Mouse (Mus musculus) spleen, adult 2 months (tissue): ENCODE measurements around the gene Prrt1. TPM values are rescaled to one million over a fixed set of nuclear protein-coding genes. Genes with fewer than 3 reads are reported as not detected.

Experiments used
- DNase-seq, 2 experiments: peaks; one replicate each; pipeline versions ENCODE4 v3.0.0 to v3.0.0-alpha.2; 2012 to 2021; ENCODE audit warnings: low spot score in 2 of 2, low read depth in 1 of 2
- H3K27ac ChIP-seq: fragments of 200-500 bp; 2 replicates; pipeline ENCODE4 v1.5.1; 2012; ENCODE audit warnings: low read length, inconsistent platforms; ENCODE audit not compliant: insufficient read depth
- H3K27me3 ChIP-seq: fragments of 200-500 bp; 2 replicates; pipeline ENCODE4 v1.6.1; 2012; ENCODE audit warnings: mild to moderate bottlenecking, moderate library complexity, low read length, inconsistent platforms; ENCODE audit not compliant: control insufficient read depth, insufficient read depth
- H3K36me3 ChIP-seq: fragments of 200-500 bp; 2 replicates; pipeline ENCODE4 v1.6.1; 2012; ENCODE audit warnings: mild to moderate bottlenecking, low read length, inconsistent platforms; ENCODE audit not compliant: control insufficient read depth, insufficient read depth
- H3K4me1 ChIP-seq: fragments of 200-500 bp; 2 replicates; pipeline ENCODE4 v1.6.1; 2011; ENCODE audit warnings: inconsistent platforms; ENCODE audit not compliant: control insufficient read depth, insufficient read depth, insufficient read length
- H3K4me3 ChIP-seq: fragments of 200-500 bp; 2 replicates; pipeline ENCODE4 v1.5.1; 2011; ENCODE audit warnings: mild to moderate bottlenecking, inconsistent platforms; ENCODE audit not compliant: insufficient read depth, insufficient read length; ENCODE audit errors: extremely low read depth
- CTCF ChIP-seq: fragments of 200-500 bp; IDR thresholded peaks from 2 replicates; pipeline ENCODE4 v1.5.1; 2011; ENCODE audit warnings: mild to moderate bottlenecking, inconsistent platforms; ENCODE audit not compliant: insufficient read depth, insufficient read length, insufficient replicate concordance; ENCODE audit errors: extremely low read depth
- POLR2A ChIP-seq: fragments of 200-500 bp; IDR thresholded peaks from 2 replicates; pipeline ENCODE4 v1.6.1; 2011; ENCODE audit warnings: low read depth, low read length, inconsistent platforms
- whole genome bisulfite sequencing: fragments of 180-500 bp; shearing (Covaris S2); methylation state at CpG from one replicate; pipeline ENCODE4 v1.1.7; 2018; 5-methylcytosine and 5-hydroxymethylcytosine counted together
- polyA plus RNA-seq: library from polyadenylated mRNA; depleted of rRNA; stranded (reverse); fragments of >200 nt; gene quantifications from 2 replicates; pipeline ENCODE4 v1.2.3, GENCODE M21; 2012

Prrt1 gene
- polyA plus RNA-seq, 1 experiment: 9.5 TPM

DNA sequence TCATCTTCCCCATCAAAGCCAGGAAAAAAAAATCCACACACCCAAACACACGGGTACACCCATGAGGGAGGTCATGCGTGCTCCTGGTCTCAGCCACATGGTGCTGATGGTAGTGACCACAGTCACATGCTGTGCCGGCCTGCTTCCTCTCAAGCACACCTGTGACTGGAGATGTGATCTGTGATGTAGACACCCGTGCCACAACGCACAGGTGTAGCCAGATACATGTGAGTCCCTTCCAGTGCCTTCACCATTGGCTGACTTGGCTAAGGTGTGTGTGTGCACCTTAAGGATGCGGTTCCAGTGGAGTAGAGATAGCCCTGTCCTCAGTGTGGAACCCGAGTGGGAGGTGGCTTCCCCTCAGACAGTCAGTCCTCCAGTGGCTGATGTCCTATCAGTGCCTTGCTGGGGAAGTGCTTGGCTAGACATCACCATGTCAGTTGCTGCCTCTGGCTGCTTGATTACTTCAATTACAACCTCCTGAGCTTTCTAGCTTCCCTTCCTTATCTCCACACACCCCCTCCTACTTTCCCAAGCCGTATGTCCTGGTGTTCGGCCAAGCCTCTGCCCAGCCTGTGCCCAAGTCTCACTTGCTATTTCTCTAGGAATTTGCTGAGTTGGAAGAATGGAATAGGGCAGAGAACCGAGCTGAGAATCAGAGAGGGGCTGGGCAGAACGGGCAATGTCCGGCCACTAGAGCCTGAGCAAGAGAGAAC lies 30.0 kb downstream of the Prrt1 start:
- 45% methylated on average over 12 of the region's 12 CpGs for WGBS
- Histone ChIP-seq H3K4me3 (no peak overlapping the region), H3K27me3 (peaks cover 3% of the 10 kb centered on the region; the same call in 1 of the 2 replicates), H3K36me3 (peaks cover 5% of the 10 kb centered on the region), H3K4me1 (no peaks in the 10 kb centered on the region; the same call in 1 of the 2 replicates), H3K27ac (no peak overlapping the region)
- no peak for DNase-seq
- no peak for TF ChIP-seq POLR2A
- TF ChIP-seq CTCF: no peak

DNA sequence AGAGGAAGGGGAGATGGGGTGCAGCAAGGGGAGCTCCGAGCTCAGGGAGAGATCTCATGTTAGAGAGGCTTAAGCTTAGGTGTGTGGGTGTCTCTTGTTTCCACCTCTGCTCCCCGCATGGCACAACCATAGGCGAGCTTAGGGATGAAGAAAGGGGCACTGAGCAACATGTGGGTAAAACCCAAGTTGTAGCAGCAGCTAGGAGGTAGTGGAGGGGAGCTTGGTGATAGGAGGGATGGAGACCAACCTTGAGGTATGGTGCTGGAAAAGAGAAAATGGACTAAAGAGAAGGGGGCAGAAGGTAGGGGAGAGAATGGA lies 30.5 kb downstream of the Prrt1 start:
- no peak overlapping the region for H3K27ac ChIP-seq
- peaks cover 3% of the 10 kb centered on the region; the same call in 1 of the 2 replicates for H3K27me3 ChIP-seq
- 56% methylated on average over 3 of the region's 3 CpGs for WGBS
- H3K4me1 ChIP-seq: no peaks in the 10 kb centered on the region; the same call in 1 of the 2 replicates
- DNase-seq: no peak
- H3K4me3 ChIP-seq: no peak overlapping the region
- TF ChIP-seq POLR2A (no peak), CTCF (no peak)
- peaks cover 2% of the 10 kb centered on the region for H3K36me3 ChIP-seq

- TF ChIP-seq CTCF (no peak), POLR2A (no peak)
- H3K27ac ChIP-seq: peak overlapping the region; percentile 27; the same call in 1 of the 2 replicates
- 37% methylated on average over 10 of the region's 11 CpGs for WGBS
- H3K36me3 ChIP-seq: no peaks in the 10 kb centered on the region
- peak overlapping the region; percentile 15; the same call in 1 of the 2 replicates for H3K4me3 ChIP-seq
- H3K27me3 ChIP-seq: peaks cover 3% of the 10 kb centered on the region; the same call in 1 of the 2 replicates
- no peak for DNase-seq
- H3K4me1 ChIP-seq: no peaks in the 10 kb centered on the region; the same call in 1 of the 2 replicates
Measured at GRCm38 (mm10) chr17:34660259-34660820, 31.0 kb downstream of the Prrt1 start.

- Histone ChIP-seq H3K27me3 (peaks cover 3% of the 10 kb centered on the region; the same call in 1 of the 2 replicates), H3K27ac (peak overlapping the region; percentile 27; the same call in 1 of the 2 replicates)
- 9% methylated on average over 19 of the region's 19 CpGs for WGBS
Measured at GRCm38 (mm10) chr17:34661121-34661591, 31.8 kb downstream of the Prrt1 start.

GRCm38 (mm10) chr17:34662468-34662867 lies 33.1 kb downstream of the Prrt1 start:
- DNase-seq: no peak
- Histone ChIP-seq H3K27me3 (peaks cover 3% of the 10 kb centered on the region; the same call in 1 of the 2 replicates), H3K4me1 (no peaks in the 10 kb centered on the region; the same call in 1 of the 2 replicates), H3K36me3 (no peaks in the 10 kb centered on the region), H3K27ac (no peak overlapping the region), H3K4me3 (no peak overlapping the region)
- no peak for TF ChIP-seq POLR2A
- no peak for TF ChIP-seq CTCF
- 85% methylated on average over 1 of the region's 1 CpGs for WGBS

More at GRCm38 (mm10) chr17:34661121-34661591, 31.8 kb downstream of the Prrt1 start:
- no peak for TF ChIP-seq POLR2A
- TF ChIP-seq CTCF: no peak
- DNase-seq: no peak
- H3K4me3 ChIP-seq: peak overlapping the region; percentile 15; the same call in 1 of the 2 replicates
- no peaks in the 10 kb centered on the region for H3K36me3 ChIP-seq
- no peaks in the 10 kb centered on the region; the same call in 1 of the 2 replicates for H3K4me1 ChIP-seq

- no peaks in the 10 kb centered on the region; the same call in 1 of the 2 replicates for H3K4me1 ChIP-seq
- no peaks in the 10 kb centered on the region for H3K36me3 ChIP-seq
- no peak for TF ChIP-seq CTCF
- TF ChIP-seq POLR2A: no peak
- peaks cover 4% of the 10 kb centered on the region; the same call in 1 of the 2 replicates for H3K27me3 ChIP-seq
- H3K27ac ChIP-seq: no peak overlapping the region
- H3K4me3 ChIP-seq: no peak overlapping the region
- WGBS: 84% methylated on average over 8 of the region's 8 CpGs
- no peak for DNase-seq
Measured at GRCm38 (mm10) chr17:34662978-34663377, 33.6 kb downstream of the Prrt1 start.

DNA sequence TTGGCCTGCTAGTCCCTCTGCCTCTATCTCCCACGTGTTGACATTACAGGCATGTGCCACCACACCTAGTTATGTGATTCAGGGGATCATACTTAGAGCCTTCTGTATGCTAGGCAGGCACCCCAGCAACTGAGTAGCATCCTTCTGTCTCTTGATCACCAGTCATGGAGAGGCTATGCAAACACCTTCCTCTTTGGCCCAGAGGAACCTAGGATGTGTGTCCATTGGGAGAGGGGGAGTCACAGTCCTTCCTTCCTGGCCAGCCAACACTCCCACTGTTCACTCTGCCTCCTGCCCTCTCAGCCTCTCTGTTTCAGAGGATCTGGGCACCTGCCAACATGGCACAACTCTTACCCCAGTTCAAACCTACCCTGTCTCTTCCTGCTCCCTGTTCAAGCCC lies 34.2 kb downstream of the Prrt1 start:
- Histone ChIP-seq H3K27me3 (peaks cover 4% of the 10 kb centered on the region; the same call in 1 of the 2 replicates), H3K36me3 (no peaks in the 10 kb centered on the region), H3K27ac (no peak overlapping the region), H3K4me1 (no peaks in the 10 kb centered on the region; the same call in 1 of the 2 replicates), H3K4me3 (no peak overlapping the region)
- no peak for DNase-seq
- no peak for TF ChIP-seq POLR2A
- TF ChIP-seq CTCF: no peak
- WGBS: 44% methylated on average over 1 of the region's 1 CpGs
